Mouse (Mus musculus) MEL (cell line): ENCODE results near the gene Xpo4. TPM values are rescaled to one million over a fixed set of nuclear protein-coding genes. Genes with fewer than 3 reads are reported as not detected.

Experiments
- DNase-seq: peaks from one replicate; pipeline ENCODE4 v3.0.0; 2011; ENCODE audit warnings: low read depth, low spot score
- H3K27ac ChIP-seq: 2 replicates; pipeline ENCODE4 v1.5.1; 2012; ENCODE audit warnings: low read depth, mild to moderate bottlenecking, control low read depth, low read length, moderate library complexity; ENCODE audit not compliant: control insufficient read depth
- H3K27me3 ChIP-seq, 2 experiments: fragments of 150-350 bp in 1 of 2; sonication (generic) in 1 of 2; 2 replicates each; pipeline ENCODE4 v1.6.1; 2012; ENCODE audit warnings: low read length in 2 of 2, mild to moderate bottlenecking in 2 of 2, improper control_type of control experiment in 1 of 2, moderate library complexity in 1 of 2; ENCODE audit not compliant: insufficient read depth in 2 of 2, control insufficient read depth in 1 of 2
- H3K36me3 ChIP-seq, 2 experiments: 2 replicates each; pipeline ENCODE4 v1.6.1; 2012 to 2014; ENCODE audit warnings: low read length in 2 of 2, improper control_type of control experiment in 1 of 2, inconsistent platforms in 1 of 2, mild to moderate bottlenecking in 1 of 2; ENCODE audit not compliant: insufficient read depth in 2 of 2, control insufficient read depth in 1 of 2
- H3K4me1 ChIP-seq, 2 experiments: fragments of 150-350 bp in 1 of 2; sonication (generic) in 1 of 2; 2 replicates each; pipeline ENCODE4 v1.6.1; 2012; ENCODE audit warnings: low read length in 2 of 2, improper control_type of control experiment in 1 of 2, mild to moderate bottlenecking in 1 of 2; ENCODE audit not compliant: insufficient read depth in 2 of 2, control insufficient read depth in 1 of 2
- H3K4me3 ChIP-seq, 2 experiments: fragments of 150-350 bp in 1 of 2; sonication (generic) in 1 of 2; 2 replicates each; pipeline ENCODE4 v1.5.1; 2012; ENCODE audit warnings: low read depth in 2 of 2, low read length in 2 of 2, mild to moderate bottlenecking in 2 of 2, moderate library complexity in 2 of 2, control low read depth in 1 of 2, improper control_type of control experiment in 1 of 2; ENCODE audit not compliant: control insufficient read depth in 1 of 2, insufficient read depth in 1 of 2
- H3K79me2 ChIP-seq: 2 replicates; pipeline ENCODE4 v1.6.1; 2012; ENCODE audit warnings: mild to moderate bottlenecking, low read length, moderate library complexity; ENCODE audit not compliant: control insufficient read depth, poor library complexity, insufficient read depth
- H3K9ac ChIP-seq: 2 replicates; pipeline ENCODE4 v1.6.1; 2012; ENCODE audit warnings: low read depth, mild to moderate bottlenecking, control low read depth, low read length, moderate library complexity; ENCODE audit not compliant: control insufficient read depth, poor library complexity, severe bottlenecking
- H3K9me3 ChIP-seq: fragments of 150-350 bp; sonication (generic); replicated peaks from 2 replicates; pipeline ENCODE4 v1.6.1; 2012; ENCODE audit warnings: mild to moderate bottlenecking, low read length, improper control_type of control experiment, moderate library complexity; ENCODE audit not compliant: insufficient read depth
- BHLHE40 ChIP-seq: IDR thresholded peaks from 2 replicates; pipeline ENCODE4 v1.6.1; 2012; ENCODE audit warnings: low read depth, mild to moderate bottlenecking, inconsistent platforms, low read length, improper control_type of control experiment, borderline replicate concordance
- CTCF ChIP-seq, 3 experiments: IDR thresholded peaks in 2 of 3; conservative IDR thresholded peaks in 1 of 3; 2 replicates each; pipeline ENCODE4 v1.5.1; 2011 to 2012; ENCODE audit warnings: low read length in 3 of 3, low read depth in 2 of 3, mild to moderate bottlenecking in 2 of 3, improper control_type of control experiment in 1 of 3, inconsistent platforms in 1 of 3, mixed read lengths in 1 of 3, moderate library complexity in 1 of 3; ENCODE audit not compliant: control insufficient read depth in 1 of 3, insufficient read depth in 1 of 3, poor library complexity in 1 of 3, severe bottlenecking in 1 of 3
- EP300 ChIP-seq, 2 experiments: IDR thresholded peaks; 2 replicates each; pipeline ENCODE4 v1.6.1; 2011; ENCODE audit warnings: improper control_type of control experiment in 2 of 2, low read length in 2 of 2, low read depth in 1 of 2, mild to moderate bottlenecking in 1 of 2
- ETS1 ChIP-seq: IDR thresholded peaks from 2 replicates; pipeline ENCODE4 v1.6.1; 2012; ENCODE audit warnings: low read depth, mild to moderate bottlenecking, inconsistent platforms, low read length, improper control_type of control experiment, moderate library complexity
- HCFC1 ChIP-seq: IDR thresholded peaks from 2 replicates; pipeline ENCODE4 v1.6.1; 2012; ENCODE audit warnings: low read depth, mild to moderate bottlenecking, inconsistent platforms, low read length, improper control_type of control experiment, moderate library complexity
- KAT2A ChIP-seq: conservative IDR thresholded peaks from 2 replicates; pipeline ENCODE4 v1.6.1; 2012; ENCODE audit warnings: low read depth, low read length, improper control_type of control experiment, inconsistent platforms
- MAX ChIP-seq: IDR thresholded peaks from 2 replicates; pipeline ENCODE4 v1.6.1; 2011; ENCODE audit warnings: low read length, improper control_type of control experiment
- MEF2A ChIP-seq: IDR thresholded peaks from 2 replicates; pipeline ENCODE4 v1.6.1; 2014; ENCODE audit warnings: low read depth, mild to moderate bottlenecking, inconsistent platforms, low read length, improper control_type of control experiment; ENCODE audit not compliant: poor library complexity, insufficient replicate concordance, severe bottlenecking; ENCODE audit errors: extremely low read depth
- MXI1 ChIP-seq: IDR thresholded peaks from 2 replicates; pipeline ENCODE4 v1.6.1; 2011; ENCODE audit warnings: mild to moderate bottlenecking, low read depth, low read length, improper control_type of control experiment
- MYC ChIP-seq: IDR thresholded peaks from 2 replicates; pipeline ENCODE4 v1.6.1; 2011; ENCODE audit warnings: low read depth, mild to moderate bottlenecking, low read length, improper control_type of control experiment, moderate library complexity
- NELFE ChIP-seq: IDR thresholded peaks from 2 replicates; pipeline ENCODE4 v1.6.1; 2011; ENCODE audit warnings: low read depth, low read length, improper control_type of control experiment
- NRF1 ChIP-seq: IDR thresholded peaks from 2 replicates; pipeline ENCODE4 v1.6.1; 2014; ENCODE audit warnings: low read depth, mild to moderate bottlenecking, inconsistent platforms, low read length, improper control_type of control experiment, moderate library complexity; ENCODE audit not compliant: poor library complexity, insufficient read depth, severe bottlenecking
- POLR2A ChIP-seq, 2 experiments: IDR thresholded peaks; 2 replicates each; pipeline ENCODE4 v1.6.1; 2011 to 2012; ENCODE audit warnings: low read length in 2 of 2, mild to moderate bottlenecking in 2 of 2, control low read depth in 1 of 2, improper control_type of control experiment in 1 of 2, low read depth in 1 of 2, moderate library complexity in 1 of 2; ENCODE audit not compliant: control insufficient read depth in 1 of 2, insufficient read depth in 1 of 2, poor library complexity in 1 of 2
- POLR2AphosphoS2 ChIP-seq: IDR thresholded peaks from 2 replicates; pipeline ENCODE4 v1.6.1; 2011; ENCODE audit warnings: low read length, improper control_type of control experiment
- SIN3A ChIP-seq: IDR thresholded peaks from 2 replicates; pipeline ENCODE4 v1.6.1; 2012; ENCODE audit warnings: low read length, improper control_type of control experiment, inconsistent platforms
- TAL1 ChIP-seq: IDR thresholded peaks from 2 replicates; pipeline ENCODE4 v1.6.1; 2012; ENCODE audit warnings: mild to moderate bottlenecking, inconsistent platforms, low read length, moderate library complexity, mixed read lengths
- TBP ChIP-seq: IDR thresholded peaks from 2 replicates; pipeline ENCODE4 v1.8.0; 2011; ENCODE audit warnings: low read depth, low read length, improper control_type of control experiment
- TCF12 ChIP-seq: IDR thresholded peaks from 2 replicates; pipeline ENCODE4 v1.6.1; 2014; ENCODE audit warnings: low read depth, mild to moderate bottlenecking, inconsistent platforms, low read length, improper control_type of control experiment, moderate library complexity
- UBTF ChIP-seq: IDR thresholded peaks from 2 replicates; pipeline ENCODE4 v1.6.1; 2012; ENCODE audit warnings: low read depth, mild to moderate bottlenecking, inconsistent platforms, low read length, improper control_type of control experiment, moderate library complexity, borderline replicate concordance; ENCODE audit not compliant: insufficient read depth
- USF1 ChIP-seq: IDR thresholded peaks from 2 replicates; pipeline ENCODE4 v1.6.1; 2014; ENCODE audit warnings: low read depth, mild to moderate bottlenecking, inconsistent platforms, low read length, improper control_type of control experiment, moderate library complexity
- ZMIZ1 ChIP-seq: IDR thresholded peaks from 2 replicates; pipeline ENCODE4 v1.6.1; 2012; ENCODE audit warnings: low read depth, mild to moderate bottlenecking, inconsistent platforms, low read length, improper control_type of control experiment, moderate library complexity
- polyA plus RNA-seq, 2 experiments: library from polyadenylated mRNA; stranded (reverse) in 1 of 2; unstranded in 1 of 2; fragments of >175 nt in 1 of 2; fragments of >200 nt in 1 of 2; gene quantifications; 2 replicates each; pipeline versions ENCODE4 v1.2.1 to v1.2.4; 2012; ENCODE audit warnings: low replicate concordance in 2 of 2, low read depth in 1 of 2; ENCODE audit not compliant: insufficient read length in 2 of 2, insufficient read depth in 1 of 2, missing spikeins in 1 of 2
- total RNA-seq: library from RNA; depleted of rRNA; stranded (reverse); fragments of 300-350 nt; gene quantifications from 2 replicates; pipeline ENCODE4 v1.2.3, GENCODE M21; 2012; rRNA removed

Xpo4 gene
- total RNA-seq (45.6 and 46.5 TPM in 2 replicates), polyA plus RNA-seq (10 to 100 TPM in 1 of 2 experiments, not detected in 1; 32.3 TPM)

GRCm38 (mm10) chr14:57664822-57665627 is at the start of gene Xpo4:
TSS of gene Xpo4 (minus strand) at chr14:57665430.
- peak; percentile 75 for TF ChIP-seq SIN3A
- TF ChIP-seq MAX = peak; percentile 26
- peak in 2 of 3 experiments; percentile 7 to 21; a peak in 2 of 6 replicates for TF ChIP-seq CTCF (IDR thresholded peaks at IDR 0.05 in 2 of 3, conservative IDR thresholded peaks at IDR 0.05 in 1 of 3; ENCODE audit: control insufficient read depth in 1 of 3, insufficient read depth in 1 of 3, low read depth in 2 of 3, low read length in 3 of 3, poor library complexity in 1 of 3, severe bottlenecking in 1 of 3)
- TF ChIP-seq UBTF = peak; percentile 43; the same call in 1 of the 2 replicates
- peak; percentile 87 for TF ChIP-seq HCFC1
- TF ChIP-seq KAT2A = peak; percentile 60; the same call in 1 of the 2 replicates
- peak; percentile 60 for TF ChIP-seq MXI1
- TF ChIP-seq TAL1 = no peak
- TF ChIP-seq NELFE = peak; percentile 81
- TF ChIP-seq MEF2A = no peak
- peak; percentile 67 for TF ChIP-seq MYC
- no peak for TF ChIP-seq ZMIZ1
- 0 out of 4 replicates have a peak, but pooled peaks of 1 of the 2 experiments have one; percentile 20 for TF ChIP-seq EP300 (IDR thresholded peaks at IDR 0.05; ENCODE audit: low read depth in 1 of 2, low read length in 2 of 2)
- TF ChIP-seq USF1 = no peak
- TF ChIP-seq POLR2A (IDR thresholded peaks at IDR 0.05; ENCODE audit: control insufficient read depth in 1 of 2, insufficient read depth in 1 of 2, low read depth in 1 of 2, low read length in 2 of 2, poor library complexity in 1 of 2) = peak; percentile 83 to 86; a peak in 3 of 4 replicates
- peak; percentile 82 for TF ChIP-seq POLR2AphosphoS2
- TF ChIP-seq TBP = peak; percentile 53
- TF ChIP-seq TCF12 = peak; percentile 38; the same call in 1 of the 2 replicates
- TF ChIP-seq NRF1 = peak; percentile 81
- TF ChIP-seq ETS1 = 0 out of 2 replicates have a peak, but pooled peaks have one; percentile 5
- TF ChIP-seq BHLHE40 = no peak
- DNase-seq = peak; percentile 85
- H3K4me3 ChIP-seq = peak within 1 kb of the TSS; percentile 88 to 97
- no peaks in the 10 kb centered on the region for H3K27me3 ChIP-seq
- H3K79me2 ChIP-seq = peaks cover 48% of the 10 kb centered on the region
- H3K36me3 ChIP-seq = peaks cover 2 to 22% of the 10 kb centered on the region in 2 experiments; a peak in 2 of 4 replicates
- peak within 1 kb of the TSS; percentile 89 for H3K9ac ChIP-seq
- H3K9me3 ChIP-seq = no peaks in the 10 kb centered on the region
- peak within 1 kb of the TSS; percentile 53 for H3K27ac ChIP-seq
- H3K4me1 ChIP-seq = peaks cover 4 to 6% of the 10 kb centered on the region in 2 experiments
